Mouse (Mus musculus): ENCODE measurements around the gene Tmem150b.
A peak's percentile ranks its signal among the peaks of the same experiment; 100 is the strongest.

Tmem150b gene

GRCm38 (mm10) chr7:4663742-4664141, 61.3 kb downstream of the Tmem150b start:
- no peak for DNase-seq (ENCODE audit: low spot score)

DNA sequence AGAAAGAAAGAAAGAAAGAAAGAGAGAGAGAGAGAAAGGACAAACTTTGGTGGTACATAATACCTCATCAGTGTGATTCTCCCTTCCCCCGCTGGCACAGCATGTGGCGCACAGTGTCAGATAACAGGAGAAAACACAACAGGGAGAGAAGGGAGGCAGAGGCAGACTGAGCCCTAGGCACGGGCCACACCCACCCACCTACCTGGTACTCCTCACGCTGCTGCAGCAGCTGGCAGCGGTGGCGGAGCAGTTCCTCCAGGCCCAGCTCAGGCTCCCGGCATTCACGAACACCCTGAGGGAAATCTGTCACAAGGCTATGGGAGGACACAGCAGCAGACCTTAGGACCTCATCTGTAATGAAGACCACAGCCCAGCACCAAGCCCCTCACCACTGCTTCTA, 61.9 kb downstream of the Tmem150b start:
- no peak for DNase-seq (ENCODE audit: low spot score)

DNA sequence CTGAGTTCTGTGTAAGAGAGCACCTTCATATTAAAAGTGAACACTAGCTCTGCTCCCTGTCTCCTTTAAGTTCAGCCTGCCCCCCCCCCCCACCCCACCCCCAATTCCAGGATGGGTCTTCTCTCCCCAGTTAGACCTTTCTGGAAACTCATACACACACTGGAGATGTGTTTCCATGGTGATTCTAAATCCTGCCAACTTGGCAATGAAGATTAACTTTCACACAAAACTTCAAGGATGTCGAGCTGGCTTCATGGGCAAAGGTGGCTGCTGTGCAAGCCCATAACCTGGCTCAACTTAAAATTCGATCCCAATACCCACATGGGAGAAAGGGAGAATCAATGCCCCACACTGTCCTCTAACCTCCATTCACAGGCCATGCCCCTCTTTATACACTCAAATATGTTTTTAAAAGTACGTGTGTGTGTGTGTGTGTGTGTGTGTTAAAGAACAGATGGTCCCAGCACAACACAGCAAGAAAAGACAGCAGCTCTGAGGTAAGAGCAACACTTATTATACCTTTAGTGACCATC, 65.1 kb downstream of the Tmem150b start:
- no peak for DNase-seq (ENCODE audit: low spot score)

DNA sequence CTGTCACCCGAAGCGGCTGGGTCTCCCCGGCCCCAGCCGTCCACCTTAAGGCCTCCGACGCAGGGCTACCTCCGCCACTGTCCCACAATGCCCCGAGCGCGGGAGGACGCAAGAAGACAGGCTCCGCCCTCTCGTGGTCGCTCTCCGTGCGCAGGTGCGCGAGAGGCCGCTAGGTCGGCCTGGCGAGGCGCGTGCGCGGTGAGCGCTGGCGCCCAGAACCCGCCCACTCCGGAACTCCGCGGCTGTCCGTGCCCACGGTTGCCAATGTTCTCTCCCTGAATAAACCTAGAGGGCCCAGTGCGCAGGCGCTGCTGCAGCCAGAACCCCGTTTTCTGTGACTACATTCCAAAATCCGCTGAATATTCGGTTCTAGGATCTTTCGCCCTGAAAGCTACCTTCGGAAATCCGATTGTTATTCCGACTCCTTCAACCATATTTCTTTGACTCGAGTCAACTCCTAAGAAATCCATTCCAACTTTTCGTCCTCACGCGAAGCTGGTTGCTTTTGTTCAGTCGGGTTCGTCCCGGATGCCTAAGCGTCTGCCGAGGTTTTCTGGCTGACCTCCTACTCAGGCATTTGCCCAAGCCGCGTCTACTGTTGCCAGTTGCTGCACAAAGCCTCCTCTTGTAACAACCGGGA, 66.0 kb downstream of the Tmem150b start, which contains the start of gene Ppp6r1:
Gene Ppp6r1, minus strand, starts transcription at position 108 of the 640 bp plus-strand sequence.
- peak; percentile 98 for DNase-seq (ENCODE audit: low spot score)

- no peak for DNase-seq (ENCODE audit: low spot score)
Measured at GRCm38 (mm10) chr7:4658128-4658907, 66.7 kb downstream of the Tmem150b start.

DNA sequence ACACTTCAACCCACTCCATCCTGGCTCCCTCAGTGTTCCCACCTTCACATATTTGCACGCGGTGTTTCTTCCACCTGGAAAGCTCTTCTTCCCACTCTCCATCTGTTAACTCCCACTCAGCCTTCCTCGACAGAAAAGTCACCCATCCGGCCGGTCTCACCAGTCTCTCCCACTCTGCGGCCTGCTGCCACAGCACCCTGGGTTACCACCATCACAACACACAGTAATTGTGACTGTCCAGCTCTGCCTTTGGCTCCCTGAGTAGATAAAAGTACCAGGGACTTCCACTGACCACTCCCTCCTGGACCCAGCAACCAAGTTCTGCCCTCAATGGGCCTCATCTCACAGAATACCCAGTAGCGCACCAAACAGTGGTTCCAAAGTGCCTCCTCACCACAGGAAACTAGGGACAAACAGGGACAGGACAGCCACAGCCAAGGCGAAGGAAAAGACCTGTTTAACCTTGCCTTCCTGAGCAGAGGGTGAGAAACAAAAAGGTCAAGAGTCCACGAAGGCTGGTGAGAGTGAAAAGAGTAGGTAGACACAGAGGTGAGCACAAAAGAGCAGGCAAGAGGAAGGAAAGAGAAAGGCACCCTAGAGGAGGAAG, 67.4 kb downstream of the Tmem150b start:
- no peak for DNase-seq (ENCODE audit: low spot score)
